Mouse (Mus musculus) embryonic stem cell, embryonic (primary cell): ENCODE results near the gene Hoxd3.

Source experiments
- CTCF ChIA-PET, 4 experiments: fragments of 300-600 bp in 2 of 4; fragments of 350-600 bp in 2 of 4; sonication (Branson Sonifier 250); formaldehyde crosslinking; loops; one replicate each; lab custom pipeline; 2022; ENCODE audit warnings: inconsistent platforms in 2 of 4; lab: Charles Lee
- POLR2A ChIA-PET, 4 experiments: fragments of 300-600 bp in 2 of 4; fragments of 350-600 bp in 2 of 4; sonication (Branson Sonifier 250); formaldehyde crosslinking; loops; one replicate each; lab custom pipeline; 2022; ENCODE audit warnings: antibody characterized with exemption in 4 of 4, inconsistent platforms in 1 of 4; lab: Charles Lee

Gene Hoxd3

GRCm38 (mm10) chr2:74724244-74725015 is 12.7 kb downstream of the Hoxd3 start:
- POLR2A ChIA-PET = interaction anchor here in 1 of 4 experiments (1.4 kb wide), 1 partner anchor 12 kb away, joined by 4 read pairs; the partner anchor contains the start of genes Hoxd3 and Hoxd4
- CTCF ChIA-PET = interaction anchor here in 1 of 4 experiments (1.0 to 1.3 kb wide), 2 partner anchors 8 to 22 kb away, joined by 3 to 5 read pairs; no protein-coding TSS in a partner anchor

GRCm38 (mm10) chr2:74725171-74725570 is 13.4 kb downstream of the Hoxd3 start:
- ChIA-PET POLR2A (no interaction called here), CTCF (no interaction called here)

GRCm38 (mm10) chr2:74726551-74726950 is 14.8 kb downstream of the Hoxd3 start, which contains the start of gene Gm28230:
TSS of gene Gm28230 (plus strand) at chr2:74726728.
- POLR2A ChIA-PET = no interaction called here
- CTCF ChIA-PET = no interaction called here

GRCm38 (mm10) chr2:74726973-74727639 is 15.4 kb downstream of the Hoxd3 start:
- CTCF ChIA-PET = interaction anchor here in 2 of 4 experiments (0.6 to 0.7 kb wide), 2 partner anchors 237 to 282 kb away, joined by 5 to 8 read pairs; no protein-coding TSS in a partner anchor
- POLR2A ChIA-PET = interaction anchor here in 3 of 4 experiments (0.6 to 1.5 kb wide), 3 partner anchors 21 to 1110 kb away, joined by 3 to 6 read pairs (median 3); no protein-coding TSS in a partner anchor

- CTCF ChIA-PET = interaction anchor here in 2 of 4 experiments (0.6 to 0.7 kb wide), 2 partner anchors 236 to 281 kb away, joined by 5 to 8 read pairs; no protein-coding TSS in a partner anchor
These were observed 16.0 kb downstream of the Hoxd3 start for GRCm38 (mm10) chr2:74727640-74728302.

GRCm38 (mm10) chr2:74728303-74728680 is 16.6 kb downstream of the Hoxd3 start:
- POLR2A ChIA-PET = interaction anchor here in 2 of 4 experiments (0.7 to 1.5 kb wide), 3 partner anchors 15 to 1111 kb away, joined by 3 to 6 read pairs (median 3); no protein-coding TSS in a partner anchor
- CTCF ChIA-PET = interaction anchor here in 1 of 4 experiments (0.7 kb wide), 1 partner anchor 997 kb away, joined by 6 read pairs; no protein-coding TSS in a partner anchor

More at GRCm38 (mm10) chr2:74727640-74728302, 16.0 kb downstream of the Hoxd3 start:
- POLR2A ChIA-PET = interaction anchor here in 3 of 4 experiments (0.6 to 1.5 kb wide), 3 partner anchors 22 to 1111 kb away, joined by 3 to 6 read pairs (median 3); no protein-coding TSS in a partner anchor

- POLR2A ChIA-PET = interaction anchor here in 1 of 4 experiments (0.6 to 0.8 kb wide), 4 partner anchors 15 to 821 kb away, joined by 3 read pairs; partner anchors contain the start of gene Hoxd1
- CTCF ChIA-PET = interaction anchor here in 3 of 4 experiments (0.5 to 1.2 kb wide), 4 partner anchors 13 to 1144 kb away, joined by 3 to 7 read pairs (median 5); no protein-coding TSS in a partner anchor
These were observed 18.6 kb downstream of the Hoxd3 start for GRCm38 (mm10) chr2:74730331-74730730.

GRCm38 (mm10) chr2:74731055-74731454 is 19.3 kb downstream of the Hoxd3 start:
- ChIA-PET CTCF (interaction anchor here in 2 of 4 experiments (0.6 to 1.2 kb wide), 3 partner anchors 14 to 239 kb away, joined by 3 to 7 read pairs (median 3); no protein-coding TSS in a partner anchor), POLR2A (interaction anchor here in 1 of 4 experiments (0.6 to 0.8 kb wide), 2 partner anchors 15 to 32 kb away, joined by 3 read pairs; partner anchors contain the start of gene Hoxd1)

GRCm38 (mm10) chr2:74731799-74732512 is 20.2 kb downstream of the Hoxd3 start:
- CTCF ChIA-PET = interaction anchor here in 2 of 4 experiments (0.6 to 0.7 kb wide), 2 partner anchors 85 to 238 kb away, joined by 3 read pairs; no protein-coding TSS in a partner anchor
- POLR2A ChIA-PET = interaction anchor here in 1 of 4 experiments (0.6 kb wide), 1 partner anchor 42 kb away, joined by 3 read pairs; no protein-coding TSS in a partner anchor

- POLR2A ChIA-PET = interaction anchor here in 2 of 4 experiments (0.5 to 1.5 kb wide), 6 partner anchors 21 to 431 kb away, joined by 3 to 4 read pairs (median 3); partner anchors contain the start of genes Hoxd3 (in 1 of the 2) and Hoxd4 (in 1 of the 2)
- CTCF ChIA-PET = interaction anchor here in 1 of 4 experiments (0.6 to 0.7 kb wide), 5 partner anchors 30 to 858 kb away, joined by 4 to 18 read pairs (median 7); no protein-coding TSS in a partner anchor
These were observed 21.0 kb downstream of the Hoxd3 start for GRCm38 (mm10) chr2:74732513-74733316.

- ChIA-PET CTCF (interaction anchor here in 2 of 4 experiments (0.6 to 0.7 kb wide), 6 partner anchors 31 to 857 kb away, joined by 4 to 18 read pairs (median 6); no protein-coding TSS in a partner anchor), POLR2A (interaction anchor here in 2 of 4 experiments (0.5 to 1.5 kb wide), 5 partner anchors 21 to 432 kb away, joined by 3 to 4 read pairs (median 3); partner anchors contain the start of genes Hoxd3 (in 1 of the 2) and Hoxd4 (in 1 of the 2))
These were observed 21.6 kb downstream of the Hoxd3 start for GRCm38 (mm10) chr2:74733317-74733661.

GRCm38 (mm10) chr2:74733765-74734164 is 22.0 kb downstream of the Hoxd3 start:
- POLR2A ChIA-PET = interaction anchor here in 2 of 4 experiments (0.8 to 1.5 kb wide), 3 partner anchors 22 to 45 kb away, joined by 3 to 4 read pairs (median 3); partner anchors contain the start of genes Hoxd3 (in 1 of the 2) and Hoxd4 (in 1 of the 2)
- CTCF ChIA-PET = interaction anchor here in 2 of 4 experiments (0.6 to 0.7 kb wide), 4 partner anchors 31 to 857 kb away, joined by 4 to 7 read pairs (median 4); no protein-coding TSS in a partner anchor

- POLR2A ChIA-PET = interaction anchor here in 1 of 4 experiments (1.5 kb wide), 1 partner anchor 43 kb away, joined by 3 read pairs; the partner anchor contains the start of gene Hoxd10
- CTCF ChIA-PET = no interaction called here
These were observed 22.7 kb downstream of the Hoxd3 start for GRCm38 (mm10) chr2:74734451-74734850.

GRCm38 (mm10) chr2:74734996-74735811 is 23.5 kb downstream of the Hoxd3 start:
- ChIA-PET POLR2A (interaction anchor here in 3 of 4 experiments (0.6 to 1.5 kb wide), 3 partner anchors 11 to 52 kb away, joined by 3 to 7 read pairs (median 4); partner anchors contain the start of gene Hoxd10 (in 1 of the 3)), CTCF (interaction anchor here in 1 of 4 experiments (0.5 to 0.6 kb wide), 2 partner anchors 33 to 39 kb away, joined by 3 read pairs; no protein-coding TSS in a partner anchor)
